Mouse (Mus musculus): Measurements from ENCODE around the gene Sertad3. TPM values are rescaled to one million over a fixed set of nuclear protein-coding genes. Genes with fewer than 3 reads are reported as not detected.
"Not testable (repeated sequence)": the region's sequence is repeated elsewhere in the genome, so short reads cannot be mapped to it uniquely, and the experiment has no call there.

The Sertad3 gene
- polyA plus RNA-seq, 1 experiment from 2014 or later, result 9.8 TPM

GRCm38 (mm10) chr7:27490543-27491329 is 17.2 kb downstream of the Sertad3 start:
- Histone ChIP-seq H3K36me3 (ENCODE audit: control insufficient read depth, insufficient read depth, low read length) (no peaks in the 10 kb centered on the region), H3K4me1 (ENCODE audit: control insufficient read depth, insufficient read depth, low read length) (0 out of 2 replicates have a peak, but pooled peaks cover 5% of the 10 kb centered on the region), H3K27ac (replicated peaks; ENCODE audit: low read depth, low read length) (0 out of 2 replicates have a peak overlapping the region, but pooled peaks have one; percentile 26), H3K9ac (replicated peaks; ENCODE audit: low read length) (peak overlapping the region; percentile 43; the same call in 1 of the 2 replicates), H3K27me3 (ENCODE audit: control insufficient read depth, insufficient read depth, low read length) (no peaks in the 10 kb centered on the region; the same call in 1 of the 2 replicates), H3K4me3 (replicated peaks; ENCODE audit: low read depth, low read length) (peak overlapping the region; percentile 20), H3K4me2 (ENCODE audit: low read length) (peak overlapping the region; percentile 51), H3K9me3 (ENCODE audit: control insufficient read depth, low read length) (no peaks in the 10 kb centered on the region)
- WGBS, result under 1% methylated on average over 33 of the region's 33 CpGs
- ATAC-seq (ENCODE audit: low FRiP score, low TSS enrichment), result no peak
- DNase-seq, result peak; percentile 73

GRCm38 (mm10) chr7:27491856-27492255 is 18.3 kb downstream of the Sertad3 start:
- 84% methylated on average over 7 of the region's 7 CpGs for WGBS
- ATAC-seq (ENCODE audit: low FRiP score, low TSS enrichment), result no peak
- no peak overlapping the region for H3K9ac ChIP-seq (replicated peaks; ENCODE audit: low read length)
- no peaks in the 10 kb centered on the region; the same call in 1 of the 2 replicates for H3K27me3 ChIP-seq (ENCODE audit: control insufficient read depth, insufficient read depth, low read length)
- H3K4me1 ChIP-seq (ENCODE audit: control insufficient read depth, insufficient read depth, low read length), result 0 out of 2 replicates have a peak, but pooled peaks cover 5% of the 10 kb centered on the region
- no peak overlapping the region for H3K4me3 ChIP-seq (replicated peaks; ENCODE audit: low read depth, low read length)
- no peak for DNase-seq
- no peak overlapping the region for H3K27ac ChIP-seq (replicated peaks; ENCODE audit: low read depth, low read length)
- no peaks in the 10 kb centered on the region for H3K36me3 ChIP-seq (ENCODE audit: control insufficient read depth, insufficient read depth, low read length)
- H3K4me2 ChIP-seq (ENCODE audit: low read length), result no peak overlapping the region
- H3K9me3 ChIP-seq (ENCODE audit: control insufficient read depth, low read length), result no peaks in the 10 kb centered on the region

GRCm38 (mm10) chr7:27493022-27493421 is 19.5 kb downstream of the Sertad3 start:
- ATAC-seq (ENCODE audit: low FRiP score, low TSS enrichment), result no peak
- no peaks in the 10 kb centered on the region for H3K9me3 ChIP-seq (ENCODE audit: control insufficient read depth, low read length)
- no peak overlapping the region for H3K4me3 ChIP-seq (replicated peaks; ENCODE audit: low read depth, low read length)
- H3K27me3 ChIP-seq (ENCODE audit: control insufficient read depth, insufficient read depth, low read length), result no peaks in the 10 kb centered on the region; the same call in 1 of the 2 replicates
- 78% methylated on average over 3 of the region's 3 CpGs for WGBS
- no peak for DNase-seq
- 0 out of 2 replicates have a peak, but pooled peaks cover 5% of the 10 kb centered on the region for H3K4me1 ChIP-seq (ENCODE audit: control insufficient read depth, insufficient read depth, low read length)
- H3K9ac ChIP-seq (replicated peaks; ENCODE audit: low read length), result no peak overlapping the region
- no peaks in the 10 kb centered on the region for H3K36me3 ChIP-seq (ENCODE audit: control insufficient read depth, insufficient read depth, low read length)
- H3K27ac ChIP-seq (replicated peaks; ENCODE audit: low read depth, low read length), result no peak overlapping the region
- H3K4me2 ChIP-seq (ENCODE audit: low read length), result no peak overlapping the region

- Histone ChIP-seq H3K9me3 (ENCODE audit: control insufficient read depth, low read length) (no peaks in the 10 kb centered on the region), H3K36me3 (ENCODE audit: control insufficient read depth, insufficient read depth, low read length) (no peaks in the 10 kb centered on the region), H3K27me3 (ENCODE audit: control insufficient read depth, insufficient read depth, low read length) (no peaks in the 10 kb centered on the region; the same call in 1 of the 2 replicates), H3K27ac (replicated peaks; ENCODE audit: low read depth, low read length) (no peak overlapping the region), H3K9ac (replicated peaks; ENCODE audit: low read length) (no peak overlapping the region), H3K4me2 (ENCODE audit: low read length) (no peak overlapping the region), H3K4me1 (ENCODE audit: control insufficient read depth, insufficient read depth, low read length) (0 out of 2 replicates have a peak, but pooled peaks cover 5% of the 10 kb centered on the region), H3K4me3 (replicated peaks; ENCODE audit: low read depth, low read length) (no peak overlapping the region)
- no peak for DNase-seq
- WGBS, result 82% methylated on average over 5 of the region's 5 CpGs
- no peak for ATAC-seq (ENCODE audit: low FRiP score, low TSS enrichment)
These were observed 19.9 kb downstream of the Sertad3 start for GRCm38 (mm10) chr7:27493450-27493849.

GRCm38 (mm10) chr7:27494659-27495367 is 21.2 kb downstream of the Sertad3 start:
- not testable (repeated sequence) for H3K4me1 ChIP-seq (ENCODE audit: control insufficient read depth, insufficient read depth, low read length); H3K27ac ChIP-seq (replicated peaks; ENCODE audit: low read depth, low read length); H3K9me3 ChIP-seq (ENCODE audit: control insufficient read depth, low read length); H3K27me3 ChIP-seq (ENCODE audit: control insufficient read depth, insufficient read depth, low read length); ATAC-seq (ENCODE audit: low FRiP score, low TSS enrichment); H3K9ac ChIP-seq (replicated peaks; ENCODE audit: low read length); H3K36me3 ChIP-seq (ENCODE audit: control insufficient read depth, insufficient read depth, low read length); DNase-seq; H3K4me3 ChIP-seq (replicated peaks; ENCODE audit: low read depth, low read length); H3K4me2 ChIP-seq (ENCODE audit: low read length)
- WGBS, result 92% methylated on average over 9 of the region's 9 CpGs

- Histone ChIP-seq H3K27me3 (ENCODE audit: control insufficient read depth, insufficient read depth, low read length) (no peaks in the 10 kb centered on the region), H3K9ac (replicated peaks; ENCODE audit: low read length) (no peak within 1 kb of the TSS), H3K27ac (replicated peaks; ENCODE audit: low read depth, low read length) (no peak within 1 kb of the TSS), H3K4me2 (ENCODE audit: low read length) (no peak within 1 kb of the TSS), H3K9me3 (ENCODE audit: control insufficient read depth, low read length) (no peaks in the 10 kb centered on the region), H3K36me3 (ENCODE audit: control insufficient read depth, insufficient read depth, low read length) (no peaks in the 10 kb centered on the region), H3K4me3 (replicated peaks; ENCODE audit: low read depth, low read length) (no peak within 1 kb of the TSS), H3K4me1 (ENCODE audit: control insufficient read depth, insufficient read depth, low read length) (no peaks in the 10 kb centered on the region)
- ATAC-seq (ENCODE audit: low FRiP score, low TSS enrichment) (no peak), DNase-seq (no peak)
- 55% methylated on average over 3 of the region's 3 CpGs for WGBS
These were observed 25.5 kb downstream of the Sertad3 start, which contains the start of gene Prx for GRCm38 (mm10) chr7:27499036-27499435. TSS of gene Prx (plus strand) at chr7:27499324.

GRCm38 (mm10) chr7:27501620-27502019 is 28.1 kb downstream of the Sertad3 start:
- Histone ChIP-seq H3K27me3 (ENCODE audit: control insufficient read depth, insufficient read depth, low read length) (no peaks in the 10 kb centered on the region), H3K36me3 (ENCODE audit: control insufficient read depth, insufficient read depth, low read length) (no peaks in the 10 kb centered on the region), H3K9me3 (ENCODE audit: control insufficient read depth, low read length) (no peaks in the 10 kb centered on the region), H3K9ac (replicated peaks; ENCODE audit: low read length) (no peak overlapping the region), H3K4me2 (ENCODE audit: low read length) (no peak overlapping the region), H3K4me3 (replicated peaks; ENCODE audit: low read depth, low read length) (no peak overlapping the region), H3K27ac (replicated peaks; ENCODE audit: low read depth, low read length) (no peak overlapping the region), H3K4me1 (ENCODE audit: control insufficient read depth, insufficient read depth, low read length) (no peaks in the 10 kb centered on the region)
- no peak for ATAC-seq (ENCODE audit: low FRiP score, low TSS enrichment)
- WGBS, result 70% methylated on average over 4 of the region's 4 CpGs
- no peak for DNase-seq

- Histone ChIP-seq H3K9me3 (ENCODE audit: control insufficient read depth, low read length) (no peaks in the 10 kb centered on the region), H3K4me3 (replicated peaks; ENCODE audit: low read depth, low read length) (peak overlapping the region; percentile 46), H3K27ac (replicated peaks; ENCODE audit: low read depth, low read length) (0 out of 2 replicates have a peak overlapping the region, but pooled peaks have one; percentile 93), H3K4me2 (ENCODE audit: low read length) (peak overlapping the region; percentile 65), H3K4me1 (ENCODE audit: control insufficient read depth, insufficient read depth, low read length) (no peaks in the 10 kb centered on the region), H3K27me3 (ENCODE audit: control insufficient read depth, insufficient read depth, low read length) (no peaks in the 10 kb centered on the region), H3K9ac (replicated peaks; ENCODE audit: low read length) (no peak overlapping the region; the same call in 1 of the 2 replicates), H3K36me3 (ENCODE audit: control insufficient read depth, insufficient read depth, low read length) (no peaks in the 10 kb centered on the region)
- 52% methylated on average over 9 of the region's 9 CpGs for WGBS
- ATAC-seq (ENCODE audit: low FRiP score, low TSS enrichment) (no peak), DNase-seq (peak; percentile 18)
These were observed 33.3 kb downstream of the Sertad3 start for GRCm38 (mm10) chr7:27506765-27507370.
